Mouse (Mus musculus): ENCODE results near the gene Il3ra.

DNA sequence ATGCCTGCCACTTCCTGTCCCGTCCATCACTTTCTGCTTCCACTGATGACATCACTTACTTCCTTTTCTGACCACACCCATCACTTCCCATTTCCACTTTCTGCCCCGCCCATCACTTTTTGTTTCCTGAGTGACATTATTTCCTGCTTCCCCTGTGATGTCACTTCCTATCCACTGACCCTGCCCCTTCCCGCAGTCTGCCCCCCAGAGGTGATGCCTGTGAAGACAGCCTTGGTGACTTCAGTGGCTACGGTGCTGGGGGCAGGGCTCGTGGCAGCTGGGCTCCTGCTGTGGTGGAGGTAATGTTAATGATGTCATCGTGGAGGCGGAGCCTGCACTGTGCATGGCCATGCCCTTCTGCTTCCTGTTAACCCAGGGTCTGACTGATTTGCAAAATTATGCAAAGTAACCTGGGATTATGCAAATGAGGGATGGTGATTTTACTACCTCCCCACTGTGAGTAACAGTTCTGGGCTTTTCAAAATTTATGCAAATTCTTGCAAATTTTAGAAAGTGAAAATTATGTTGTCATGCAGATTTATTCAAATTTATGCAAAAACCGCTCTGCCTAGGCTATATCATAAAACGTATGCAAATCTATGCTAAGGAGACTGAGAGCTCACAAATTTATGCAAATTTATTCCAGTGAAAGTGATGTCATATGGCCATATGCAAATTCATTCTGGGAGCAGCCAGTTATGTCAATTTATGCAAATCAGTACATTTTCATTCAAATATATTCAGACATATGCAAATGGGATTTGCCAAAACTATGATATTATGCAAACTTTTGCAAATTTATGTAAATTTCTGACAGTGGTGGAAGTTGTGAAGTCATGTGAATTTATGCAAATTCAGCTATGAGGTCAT is 5.9 kb downstream of the Il3ra start:
- TF ChIP-seq POLR2A (IDR thresholded peaks at IDR 0.05; ENCODE audit: borderline replicate concordance, low read depth, low read length), result no peak
- no peak for TF ChIP-seq CTCF (IDR thresholded peaks at IDR 0.05; ENCODE audit: low read depth, low read length)

All from bone marrow macrophage, adult 2 months (primary cell).